Mouse (Mus musculus): ENCODE measurements around the gene Jagn1. TPM values are rescaled to one million over a fixed set of nuclear protein-coding genes. Genes with fewer than 3 reads are reported as not detected.

Jagn1 gene
- polyA plus RNA-seq, 1 experiment, result 14.4 TPM

DNA sequence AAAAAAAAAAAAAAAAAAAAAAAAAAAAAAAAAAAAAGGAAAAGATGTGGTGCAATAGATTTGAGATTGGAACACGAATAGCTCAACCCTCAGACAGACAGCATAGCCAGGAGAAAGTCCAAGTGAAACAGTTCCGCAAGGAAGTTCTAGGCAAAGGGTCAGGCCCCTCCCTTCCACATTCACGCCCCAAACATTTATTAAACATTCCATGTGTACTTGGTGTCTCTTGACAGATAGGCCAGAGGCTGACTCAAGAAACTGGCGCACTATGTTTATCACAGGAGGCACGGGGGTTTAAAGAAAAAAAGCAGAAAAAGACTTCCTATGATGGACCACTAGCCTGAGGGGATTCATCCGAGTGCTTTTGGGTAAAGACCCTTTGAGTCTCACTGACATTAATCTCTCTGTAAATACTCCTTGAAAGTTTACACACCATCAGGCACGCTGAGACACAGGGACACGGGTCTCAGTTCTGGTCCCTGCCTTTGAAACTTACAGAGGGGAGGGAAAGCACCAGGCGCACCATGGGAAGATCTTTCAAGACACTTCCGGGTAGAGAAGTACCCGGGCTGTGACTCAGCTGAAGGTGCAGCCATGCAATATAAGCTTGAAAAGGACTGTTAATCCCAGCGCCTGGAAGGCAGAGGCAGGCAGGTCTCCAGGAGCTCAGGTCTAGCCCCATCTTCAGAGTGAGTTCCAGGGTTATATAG, 3.5 kb upstream of the Jagn1 start:
- Histone ChIP-seq H3K4me3 (replicated peaks; ENCODE audit: control insufficient read depth, low read depth, low read length) (no peak overlapping the region), H3K27ac (ENCODE audit: control insufficient read depth, insufficient read depth, low read depth, low read length, poor library complexity) (no peak overlapping the region), H3K4me1 (ENCODE audit: control insufficient read depth, insufficient read depth, low read length) (peaks cover 1% of the 10 kb centered on the region; the same call in 1 of the 2 replicates)
- 60% methylated on average over 12 of the region's 12 CpGs for WGBS
- no peak for TF ChIP-seq CTCF (IDR thresholded peaks at IDR 0.05; ENCODE audit: control insufficient read depth, insufficient read depth, low read length)
- TF ChIP-seq POLR2A (IDR thresholded peaks at IDR 0.05; ENCODE audit: borderline replicate concordance, control insufficient read depth, low read depth, low read length), result no peak

DNA sequence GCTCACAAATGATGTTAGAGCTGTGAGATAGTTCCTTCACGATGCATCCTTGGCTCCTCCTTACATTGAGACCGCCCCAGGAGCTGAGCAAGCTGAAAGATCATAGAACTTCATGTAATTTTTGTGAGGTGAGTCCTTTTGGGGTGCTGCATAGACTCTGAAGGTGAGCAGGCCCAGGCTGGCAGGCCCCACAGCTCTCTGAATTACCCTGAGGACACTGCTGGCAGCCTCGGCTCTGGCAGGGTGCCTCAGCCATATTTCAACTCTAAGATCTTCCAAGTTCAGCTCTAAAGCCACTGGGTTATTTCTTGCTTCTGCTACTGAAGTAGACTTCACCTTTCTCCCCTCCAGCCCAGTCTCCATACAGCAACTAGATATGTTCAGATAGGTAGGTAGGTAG, 1.7 kb upstream of the Jagn1 start:
- Histone ChIP-seq H3K27ac (ENCODE audit: control insufficient read depth, insufficient read depth, low read depth, low read length, poor library complexity) (no peak overlapping the region), H3K4me1 (ENCODE audit: control insufficient read depth, insufficient read depth, low read length) (peaks cover 1% of the 10 kb centered on the region; the same call in 1 of the 2 replicates), H3K4me3 (replicated peaks; ENCODE audit: control insufficient read depth, low read depth, low read length) (no peak overlapping the region)
- WGBS, result 75% methylated on average over 3 of the region's 3 CpGs
- TF ChIP-seq POLR2A (IDR thresholded peaks at IDR 0.05; ENCODE audit: borderline replicate concordance, control insufficient read depth, low read depth, low read length) (no peak), CTCF (IDR thresholded peaks at IDR 0.05; ENCODE audit: control insufficient read depth, insufficient read depth, low read length) (no peak)

DNA sequence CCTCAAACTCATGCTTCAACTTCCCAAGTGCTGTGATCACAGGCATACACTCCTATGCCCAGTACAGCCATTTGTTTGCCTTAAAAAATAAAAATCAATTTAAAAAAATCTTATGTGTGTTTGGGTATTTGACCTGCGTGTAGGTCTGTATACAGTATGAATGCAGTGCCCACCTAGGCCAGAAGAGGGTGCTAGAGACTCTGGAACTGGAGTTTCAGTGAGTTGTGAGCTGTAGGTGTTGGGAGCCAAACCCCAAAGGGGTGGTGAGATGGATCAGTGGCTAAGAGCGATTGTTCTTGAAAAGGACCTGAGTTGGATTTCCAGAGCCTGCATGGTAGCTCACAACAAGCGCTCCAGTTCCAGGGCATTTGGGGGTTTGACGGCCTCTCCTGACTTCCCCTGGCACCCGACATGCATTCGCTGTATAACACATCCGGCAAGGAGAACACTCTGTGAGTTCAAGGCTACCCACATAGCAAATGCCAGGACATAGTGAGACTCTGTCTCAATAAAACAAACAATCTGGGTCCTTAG, 1.2 kb upstream of the Jagn1 start:
- TF ChIP-seq POLR2A (IDR thresholded peaks at IDR 0.05; ENCODE audit: borderline replicate concordance, control insufficient read depth, low read depth, low read length), result no peak
- TF ChIP-seq CTCF (IDR thresholded peaks at IDR 0.05; ENCODE audit: control insufficient read depth, insufficient read depth, low read length), result peak; percentile 71
- no peak overlapping the region for H3K4me3 ChIP-seq (replicated peaks; ENCODE audit: control insufficient read depth, low read depth, low read length)
- 50% methylated on average over 7 of the region's 7 CpGs for WGBS

DNA sequence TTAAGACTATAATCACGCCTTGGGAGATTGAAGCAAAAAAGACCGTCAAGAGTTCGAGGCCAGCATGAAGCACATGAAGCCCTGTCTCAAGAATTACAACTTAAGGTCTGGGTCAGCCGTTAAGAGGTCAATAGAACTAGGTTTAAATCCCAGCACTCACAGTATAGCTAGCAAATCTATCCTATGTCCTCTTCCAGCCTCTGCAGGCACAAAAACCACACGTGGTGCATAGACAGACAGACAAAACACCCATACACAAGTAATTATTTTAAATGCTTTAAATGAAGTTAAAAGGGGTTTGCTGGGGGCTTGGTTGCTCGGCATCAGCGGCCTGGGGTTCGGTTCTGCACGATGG, 305 bp upstream of the Jagn1 start:
- Histone ChIP-seq H3K4me3 (replicated peaks; ENCODE audit: control insufficient read depth, low read depth, low read length) (peak overlapping the region; percentile 95), H3K27ac (ENCODE audit: control insufficient read depth, insufficient read depth, low read depth, low read length, poor library complexity) (no peak overlapping the region), H3K4me1 (ENCODE audit: control insufficient read depth, insufficient read depth, low read length) (peaks cover 1% of the 10 kb centered on the region; the same call in 1 of the 2 replicates)
- TF ChIP-seq POLR2A (IDR thresholded peaks at IDR 0.05; ENCODE audit: borderline replicate concordance, control insufficient read depth, low read depth, low read length) (no peak), CTCF (IDR thresholded peaks at IDR 0.05; ENCODE audit: control insufficient read depth, insufficient read depth, low read length) (no peak)
- 35% methylated on average over 9 of the region's 9 CpGs for WGBS

More for the DNA sequence above, 1.2 kb upstream of the Jagn1 start:
- Histone ChIP-seq H3K4me1 (ENCODE audit: control insufficient read depth, insufficient read depth, low read length) (peaks cover 1% of the 10 kb centered on the region; the same call in 1 of the 2 replicates), H3K27ac (ENCODE audit: control insufficient read depth, insufficient read depth, low read depth, low read length, poor library complexity) (no peak overlapping the region)

DNA sequence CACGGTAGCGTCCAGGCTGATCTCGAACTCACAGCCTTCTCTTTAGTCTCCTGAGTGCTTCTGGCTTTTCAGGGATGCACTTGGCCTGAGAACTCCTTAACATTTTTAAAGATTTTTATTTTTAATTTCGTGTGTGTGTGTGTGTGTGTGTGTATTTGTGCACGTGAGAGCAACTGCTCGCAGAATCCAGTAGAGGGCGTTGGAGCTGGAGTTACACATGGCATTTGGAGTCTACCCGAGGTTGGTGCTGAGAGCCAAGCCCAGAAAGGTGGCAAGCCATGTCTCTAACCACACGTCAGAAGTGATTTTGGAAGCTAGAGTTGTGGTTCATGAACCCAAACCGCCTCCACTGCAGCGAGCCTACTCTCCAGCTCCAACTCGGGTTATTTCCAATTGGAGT, 722 bp downstream of the Jagn1 start:
- Histone ChIP-seq H3K4me3 (replicated peaks; ENCODE audit: control insufficient read depth, low read depth, low read length) (peak overlapping the region; percentile 95), H3K4me1 (ENCODE audit: control insufficient read depth, insufficient read depth, low read length) (peaks cover 1% of the 10 kb centered on the region; the same call in 1 of the 2 replicates), H3K27ac (ENCODE audit: control insufficient read depth, insufficient read depth, low read depth, low read length, poor library complexity) (no peak overlapping the region; the same call in 1 of the 2 replicates)
- 46% methylated on average over 12 of the region's 12 CpGs for WGBS
- TF ChIP-seq POLR2A (IDR thresholded peaks at IDR 0.05; ENCODE audit: borderline replicate concordance, control insufficient read depth, low read depth, low read length) (no peak), CTCF (IDR thresholded peaks at IDR 0.05; ENCODE audit: control insufficient read depth, insufficient read depth, low read length) (peak; percentile 12; the same call in 1 of the 2 replicates)

DNA sequence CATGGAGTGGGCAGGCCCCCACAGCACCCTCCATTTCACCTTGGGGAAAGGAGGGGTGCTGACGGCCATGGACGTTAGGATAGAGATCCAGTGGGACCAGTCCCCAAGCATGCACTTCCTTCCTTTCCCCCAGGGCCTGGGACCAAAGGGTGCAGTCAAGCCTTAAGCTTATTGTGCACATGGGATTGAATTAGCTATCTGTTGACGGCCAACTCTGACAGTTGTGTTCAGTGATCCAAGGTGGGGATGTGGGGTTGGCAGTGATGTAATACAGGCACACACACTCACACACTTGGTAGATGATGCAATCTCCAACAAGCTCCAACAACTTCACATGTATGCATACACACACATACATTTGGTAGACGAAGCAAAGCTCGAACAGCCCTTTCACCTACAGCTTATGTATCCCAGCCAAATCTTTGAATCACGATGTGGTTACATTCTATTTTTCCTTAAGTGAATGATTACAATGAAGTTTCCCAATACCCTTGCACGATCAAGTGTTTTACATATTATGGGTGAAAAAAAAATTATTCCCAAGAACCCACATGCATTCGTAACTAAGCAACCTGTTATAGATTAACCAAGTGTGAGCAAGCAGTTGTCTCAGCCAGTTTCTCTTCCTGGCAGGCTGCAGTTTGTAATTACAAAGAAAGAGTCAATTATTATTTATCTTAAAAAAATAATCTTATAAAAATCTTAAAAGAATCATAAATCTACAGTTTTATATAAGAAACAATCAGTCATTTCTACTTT, 2.0 kb downstream of the Jagn1 start:
- no peak for TF ChIP-seq POLR2A (IDR thresholded peaks at IDR 0.05; ENCODE audit: borderline replicate concordance, control insufficient read depth, low read depth, low read length)
- TF ChIP-seq CTCF (IDR thresholded peaks at IDR 0.05; ENCODE audit: control insufficient read depth, insufficient read depth, low read length), result no peak
- 61% methylated on average over 8 of the region's 8 CpGs for WGBS

DNA sequence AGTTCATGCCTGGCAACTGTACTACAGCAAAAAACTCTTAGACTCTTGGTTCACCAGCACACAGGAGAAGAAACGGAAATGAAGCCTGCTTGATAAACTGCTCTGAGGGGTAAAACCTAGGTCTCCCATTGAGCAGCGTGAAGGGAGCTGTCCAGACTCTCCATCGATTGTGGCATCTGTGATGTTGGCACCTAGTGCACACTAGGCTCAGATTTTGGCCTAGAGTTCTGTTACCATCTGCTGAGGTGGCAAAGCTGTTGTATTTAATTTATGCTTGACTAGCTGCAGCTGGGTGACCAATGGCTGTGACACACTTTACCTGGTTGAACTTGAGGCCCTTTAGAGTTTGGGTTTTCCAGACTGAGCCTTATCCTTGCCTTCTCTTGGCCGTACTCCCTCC, 5.3 kb downstream of the Jagn1 start:
- no peak overlapping the region for H3K27ac ChIP-seq (ENCODE audit: control insufficient read depth, insufficient read depth, low read depth, low read length, poor library complexity)
- H3K4me3 ChIP-seq (replicated peaks; ENCODE audit: control insufficient read depth, low read depth, low read length), result no peak overlapping the region
- peaks cover 1% of the 10 kb centered on the region; the same call in 1 of the 2 replicates for H3K4me1 ChIP-seq (ENCODE audit: control insufficient read depth, insufficient read depth, low read length)
- WGBS, result 84% methylated on average over 4 of the region's 4 CpGs
- no peak for TF ChIP-seq POLR2A (IDR thresholded peaks at IDR 0.05; ENCODE audit: borderline replicate concordance, control insufficient read depth, low read depth, low read length)
- TF ChIP-seq CTCF (IDR thresholded peaks at IDR 0.05; ENCODE audit: control insufficient read depth, insufficient read depth, low read length), result no peak

More for the DNA sequence above, 2.0 kb downstream of the Jagn1 start:
- Histone ChIP-seq H3K4me1 (ENCODE audit: control insufficient read depth, insufficient read depth, low read length) (peaks cover 1% of the 10 kb centered on the region; the same call in 1 of the 2 replicates), H3K27ac (ENCODE audit: control insufficient read depth, insufficient read depth, low read depth, low read length, poor library complexity) (no peak overlapping the region), H3K4me3 (replicated peaks; ENCODE audit: control insufficient read depth, low read depth, low read length) (no peak overlapping the region)

DNA sequence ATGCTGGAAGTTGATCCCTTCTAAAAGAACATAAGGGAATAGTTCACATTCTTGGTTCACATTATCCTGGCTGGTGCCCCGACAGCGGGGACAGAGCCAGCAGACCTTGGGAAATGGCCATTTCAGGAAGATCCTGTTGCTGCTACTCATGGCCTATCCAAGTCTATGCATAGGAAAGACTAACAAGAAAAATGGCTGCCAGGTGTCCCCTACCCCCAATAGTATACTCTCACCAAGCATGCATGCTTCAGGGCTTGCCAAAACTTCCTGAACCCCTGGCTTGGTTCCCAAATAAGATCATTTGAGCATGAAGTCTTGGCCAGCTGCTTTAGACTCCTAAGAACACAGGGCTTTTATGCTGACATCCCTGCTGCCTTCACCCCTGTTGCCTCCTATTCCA, 9.5 kb downstream of the Jagn1 start:
- no peaks in the 10 kb centered on the region; the same call in 1 of the 2 replicates for H3K4me1 ChIP-seq (ENCODE audit: control insufficient read depth, insufficient read depth, low read length)
- WGBS, result 84% methylated on average over 2 of the region's 2 CpGs

More for the DNA sequence above, 9.5 kb downstream of the Jagn1 start:
- Histone ChIP-seq H3K27ac (ENCODE audit: control insufficient read depth, insufficient read depth, low read depth, low read length, poor library complexity) (no peak overlapping the region), H3K4me3 (replicated peaks; ENCODE audit: control insufficient read depth, low read depth, low read length) (no peak overlapping the region)
- TF ChIP-seq CTCF (IDR thresholded peaks at IDR 0.05; ENCODE audit: control insufficient read depth, insufficient read depth, low read length) (no peak), POLR2A (IDR thresholded peaks at IDR 0.05; ENCODE audit: borderline replicate concordance, control insufficient read depth, low read depth, low read length) (no peak)
